Mouse (Mus musculus) midbrain, embryonic 15.5 days (tissue): ENCODE data around the gene Elavl1. TPM values are rescaled to one million over a fixed set of nuclear protein-coding genes. Genes with fewer than 3 reads are reported as not detected.
"Not testable (repeated sequence)": the region's sequence is repeated elsewhere in the genome, so short reads cannot be mapped to it uniquely, and the experiment has no call there.

ENCODE experiments used
- ATAC-seq: fragments of 200-750 bp; cut with Nextera tagmentation; replicated peaks from 2 replicates; pipeline ENCODE4 v1.8.0; 2017; ENCODE audit warnings: moderate TSS enrichment
- H3K27ac ChIP-seq: fragments of 300-500 bp; sonication (generic); 2 replicates; pipeline ENCODE4 v1.5.1; 2015; ENCODE audit warnings: mild to moderate bottlenecking, inconsistent platforms
- H3K27me3 ChIP-seq: fragments of 300-500 bp; sonication (generic); replicated peaks from 2 replicates; pipeline ENCODE4 v1.6.1; 2015; ENCODE audit warnings: inconsistent platforms
- H3K36me3 ChIP-seq: fragments of 300-500 bp; sonication (generic); replicated peaks from 2 replicates; pipeline ENCODE4 v1.6.1; 2015; ENCODE audit warnings: inconsistent platforms
- H3K4me1 ChIP-seq: fragments of 300-500 bp; sonication (generic); 2 replicates; pipeline ENCODE4 v1.6.1; 2015; ENCODE audit warnings: inconsistent platforms
- H3K4me2 ChIP-seq: fragments of 300-500 bp; sonication (generic); 2 replicates; pipeline ENCODE4 v1.6.1; 2015; ENCODE audit warnings: inconsistent platforms, mild to moderate bottlenecking, moderate library complexity
- H3K4me3 ChIP-seq: fragments of 300-500 bp; sonication (generic); 2 replicates; pipeline ENCODE4 v1.5.1; 2015; ENCODE audit warnings: mild to moderate bottlenecking, inconsistent platforms
- H3K9ac ChIP-seq: fragments of 300-500 bp; sonication (generic); 2 replicates; pipeline ENCODE4 v1.6.1; 2015; ENCODE audit warnings: mild to moderate bottlenecking, inconsistent platforms
- H3K9me3 ChIP-seq: fragments of 300-500 bp; sonication (generic); 2 replicates; pipeline ENCODE4 v1.6.1; 2016; ENCODE audit warnings: inconsistent platforms
- WGBS: fragments of 180-500 bp; shearing (Covaris S2); methylation state at CpG from one replicate; pipeline ENCODE4 v1.1.7; 2015; ENCODE audit warnings: mixed read lengths; 5-methylcytosine and 5-hydroxymethylcytosine counted together
- polyA plus RNA-seq: library from polyadenylated mRNA; unstranded; fragments of >200 nt; fragmentation: Nextera tagmentation; extraction: Ambion mirVana; gene quantifications from 2 replicates; pipeline ENCODE4 v1.2.1, GENCODE M21; 2015

Gene Elavl1
- 108 and 111 TPM in 2 replicates for polyA plus RNA-seq

DNA sequence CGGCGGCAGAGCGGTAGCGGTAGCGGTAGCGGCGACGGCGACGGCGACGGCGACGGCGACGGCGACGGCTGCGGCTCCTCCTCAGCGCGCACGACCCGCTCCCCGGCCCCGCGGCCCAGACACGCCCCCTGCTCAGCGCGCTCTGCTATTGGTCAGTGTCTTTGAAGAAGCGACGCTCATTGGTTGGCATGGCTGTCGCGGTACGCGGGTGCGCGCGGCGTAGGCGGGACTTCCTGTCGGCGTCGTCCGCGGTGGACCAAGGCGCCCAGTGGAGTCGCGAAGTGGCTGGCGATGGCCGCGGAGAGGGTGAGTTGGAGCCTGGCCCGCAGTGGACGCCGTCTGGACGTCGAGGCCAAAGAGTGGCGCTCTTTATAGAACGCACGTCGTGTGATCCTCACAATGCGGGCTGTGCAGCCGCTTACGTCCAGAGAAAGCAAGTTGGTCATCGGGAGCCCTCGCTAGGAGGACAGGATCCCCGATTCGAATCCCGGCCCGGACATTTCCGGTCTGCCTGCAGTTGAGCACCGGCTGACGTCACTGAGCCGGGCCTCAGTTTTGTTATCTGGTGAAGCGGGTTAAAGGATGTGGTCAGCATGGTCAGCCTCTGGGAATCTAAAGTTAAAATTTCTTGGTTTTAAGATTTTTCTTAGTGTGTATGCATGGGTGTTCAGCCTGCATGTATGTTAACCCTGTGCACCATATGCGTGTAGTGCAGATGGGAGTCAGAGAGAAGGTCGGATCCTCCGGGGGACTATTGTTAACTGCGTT lies at the start of gene Elavl1, which contains the start of gene Ccl25:
Gene Elavl1 (minus strand): TSS at position 431 of the 768 bp plus-strand sequence.
Gene Ccl25 (plus strand): TSS at position 228 of the 768 bp plus-strand sequence.
- H3K27me3 ChIP-seq = no peaks in the 10 kb centered on the region
- H3K36me3 ChIP-seq = peaks cover 19% of the 10 kb centered on the region
- no peaks in the 10 kb centered on the region for H3K9me3 ChIP-seq
- H3K27ac ChIP-seq = peak within 1 kb of the TSS; percentile 91
- peak within 1 kb of the TSS; percentile 97 for H3K9ac ChIP-seq
- ATAC-seq = peak; percentile 99
- H3K4me1 ChIP-seq = peaks cover 43% of the 10 kb centered on the region
- H3K4me3 ChIP-seq = peak within 1 kb of the TSS; percentile 92
- peak within 1 kb of the TSS; percentile 82 for H3K4me2 ChIP-seq
- under 1% methylated on average over 76 of the region's 78 CpGs for WGBS

DNA sequence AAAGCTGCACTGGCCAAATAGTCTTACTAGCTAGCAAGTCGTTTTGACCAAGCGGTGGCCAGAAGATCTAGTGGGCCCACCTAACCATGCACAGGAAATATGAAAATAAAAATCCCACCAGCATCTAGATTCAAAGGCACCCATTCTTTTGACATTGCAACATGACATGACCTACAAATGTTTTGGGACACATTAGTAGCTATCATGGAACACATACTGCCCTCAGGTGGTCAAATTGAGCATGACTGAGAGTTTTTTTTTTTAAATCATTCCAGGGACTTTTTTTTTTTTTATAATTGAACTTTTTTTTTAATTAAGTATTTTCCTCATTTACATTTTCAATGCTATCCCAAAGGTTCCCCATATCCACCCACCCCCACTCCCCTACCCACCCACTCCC lies 47.4 kb upstream of the Elavl1 start:
- Histone ChIP-seq H3K9ac (no peak overlapping the region), H3K27ac (no peak overlapping the region), H3K4me2 (no peak overlapping the region), H3K4me3 (no peak overlapping the region), H3K4me1 (no peaks in the 10 kb centered on the region), H3K36me3 (no peaks in the 10 kb centered on the region), H3K27me3 (no peaks in the 10 kb centered on the region), H3K9me3 (no peaks in the 10 kb centered on the region)
- ATAC-seq = no peak
- 81% methylated on average over 2 of the region's 2 CpGs for WGBS

DNA sequence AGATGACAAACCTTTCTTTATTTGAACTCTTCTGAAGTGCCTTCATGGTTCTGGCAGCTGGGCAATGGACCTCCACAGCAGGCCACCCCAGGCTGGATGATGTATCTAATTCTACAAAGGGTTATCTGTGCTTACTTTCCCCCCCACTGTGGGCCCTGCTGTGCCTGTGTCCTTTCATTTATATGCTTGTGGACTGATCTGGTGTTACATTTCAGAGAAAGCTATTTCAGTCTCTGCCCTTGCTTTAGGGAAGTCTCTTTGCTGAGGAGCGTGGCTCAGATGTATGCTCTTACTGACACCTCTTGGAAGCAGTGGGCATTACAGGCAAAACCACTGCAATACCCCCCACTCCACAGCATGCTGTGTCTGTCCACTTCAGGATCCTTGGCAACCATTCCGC lies 44.9 kb upstream of the Elavl1 start:
- 0 out of 2 replicates have a peak, but pooled peaks have one; percentile 37 for ATAC-seq
- Histone ChIP-seq H3K4me1 (no peaks in the 10 kb centered on the region), H3K27ac (no peak overlapping the region), H3K4me3 (no peak overlapping the region), H3K36me3 (no peaks in the 10 kb centered on the region), H3K9ac (no peak overlapping the region), H3K9me3 (no peaks in the 10 kb centered on the region), H3K27me3 (no peaks in the 10 kb centered on the region), H3K4me2 (no peak overlapping the region)
- WGBS = 46% methylated on average over 2 of the region's 2 CpGs

DNA sequence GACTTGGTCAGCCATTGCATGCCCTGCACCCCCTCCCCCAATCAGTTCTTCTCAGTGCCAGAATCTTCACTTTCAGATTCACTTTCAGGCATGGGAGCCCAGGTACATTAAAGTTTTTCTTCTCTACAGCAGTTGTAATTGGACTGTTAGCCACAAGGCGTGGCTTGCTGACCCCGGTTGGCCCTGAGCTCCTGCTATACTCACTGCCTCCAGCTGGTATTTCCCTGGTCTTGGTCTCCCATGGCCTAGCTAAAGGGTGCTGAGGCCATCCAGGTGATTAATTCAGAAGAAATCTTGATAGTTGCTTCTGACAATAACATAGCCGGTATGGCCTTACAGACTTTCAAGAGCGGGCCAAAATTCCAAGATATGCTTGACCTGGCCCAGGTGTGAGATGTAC lies 43.3 kb upstream of the Elavl1 start:
- Histone ChIP-seq H3K4me3 (no peak overlapping the region), H3K9ac (no peak overlapping the region), H3K36me3 (no peaks in the 10 kb centered on the region), H3K4me2 (no peak overlapping the region), H3K9me3 (no peaks in the 10 kb centered on the region), H3K4me1 (no peaks in the 10 kb centered on the region), H3K27ac (no peak overlapping the region), H3K27me3 (no peaks in the 10 kb centered on the region)
- 94% methylated on average over 4 of the region's 4 CpGs for WGBS
- ATAC-seq = no peak

DNA sequence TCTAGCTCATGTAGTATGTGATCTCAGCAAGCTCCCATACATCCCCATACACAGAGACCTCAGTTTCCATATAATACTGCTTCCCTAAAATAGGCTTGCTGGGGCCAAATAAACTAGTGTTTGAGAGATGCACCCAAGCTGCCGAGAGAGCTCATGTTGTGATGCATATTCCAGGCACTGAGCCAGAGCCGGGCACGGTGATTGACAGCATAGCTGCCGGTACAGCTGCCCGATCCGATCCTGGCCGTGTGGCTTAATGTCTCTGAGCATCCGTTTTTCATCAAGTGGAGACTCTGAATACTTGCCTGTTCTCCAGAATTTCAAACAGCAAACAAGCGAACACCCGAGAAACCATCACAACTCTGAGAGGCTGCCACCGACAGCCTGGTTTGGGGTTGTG lies 42.6 kb upstream of the Elavl1 start:
- H3K4me1 ChIP-seq = no peaks in the 10 kb centered on the region
- H3K36me3 ChIP-seq = no peaks in the 10 kb centered on the region
- H3K4me2 ChIP-seq = no peak overlapping the region
- H3K9ac ChIP-seq = no peak overlapping the region
- ATAC-seq = no peak
- H3K9me3 ChIP-seq = no peaks in the 10 kb centered on the region
- no peaks in the 10 kb centered on the region for H3K27me3 ChIP-seq
- 81% methylated on average over 11 of the region's 11 CpGs for WGBS
- H3K27ac ChIP-seq = no peak overlapping the region
- no peak overlapping the region for H3K4me3 ChIP-seq

DNA sequence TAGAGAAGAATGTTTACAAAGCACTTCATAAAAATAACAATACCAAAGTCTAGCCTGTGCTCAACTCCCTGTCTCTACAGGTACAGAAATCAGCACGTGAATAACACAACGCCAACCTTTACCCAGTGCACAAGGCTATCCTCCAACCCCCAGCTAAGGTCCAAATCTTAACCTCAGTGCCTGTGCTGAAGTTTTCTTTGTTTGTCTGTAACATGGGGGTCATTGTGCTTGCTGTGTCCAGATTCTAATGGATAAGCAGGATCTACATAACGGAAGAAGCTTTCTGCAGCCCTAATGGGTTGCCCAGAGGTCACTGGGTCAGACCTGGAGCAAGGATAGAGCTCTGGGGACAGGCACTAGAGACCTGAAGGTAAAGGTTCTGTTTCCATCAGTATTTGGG lies 41.0 kb upstream of the Elavl1 start:
- WGBS = 90% methylated on average over 3 of the region's 3 CpGs
- Histone ChIP-seq H3K36me3 (no peaks in the 10 kb centered on the region), H3K4me3 (no peak overlapping the region), H3K27me3 (no peaks in the 10 kb centered on the region), H3K9me3 (no peaks in the 10 kb centered on the region), H3K4me2 (no peak overlapping the region), H3K4me1 (no peaks in the 10 kb centered on the region), H3K9ac (no peak overlapping the region), H3K27ac (no peak overlapping the region)
- no peak for ATAC-seq

DNA sequence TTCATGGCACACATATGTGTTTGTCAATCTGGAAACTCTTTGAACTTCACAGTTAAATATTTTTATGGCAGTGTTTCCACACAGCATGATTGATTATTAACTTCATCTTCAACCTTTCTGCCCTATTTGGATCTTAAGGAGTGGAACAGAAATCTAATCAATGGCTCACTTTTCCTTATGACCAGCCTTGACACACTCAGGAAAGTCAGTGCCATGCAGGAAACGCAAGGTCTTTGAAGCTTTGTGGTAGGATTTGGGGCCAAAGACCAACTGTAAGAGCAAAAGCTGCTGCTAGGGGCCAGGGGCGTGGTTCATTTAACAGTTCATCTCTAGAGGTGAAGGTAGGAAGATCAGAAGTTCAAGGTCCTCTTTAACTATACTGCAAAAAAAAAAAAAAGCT lies 35.7 kb upstream of the Elavl1 start:
- no peak for ATAC-seq
- 83% methylated on average over 2 of the region's 2 CpGs for WGBS

DNA sequence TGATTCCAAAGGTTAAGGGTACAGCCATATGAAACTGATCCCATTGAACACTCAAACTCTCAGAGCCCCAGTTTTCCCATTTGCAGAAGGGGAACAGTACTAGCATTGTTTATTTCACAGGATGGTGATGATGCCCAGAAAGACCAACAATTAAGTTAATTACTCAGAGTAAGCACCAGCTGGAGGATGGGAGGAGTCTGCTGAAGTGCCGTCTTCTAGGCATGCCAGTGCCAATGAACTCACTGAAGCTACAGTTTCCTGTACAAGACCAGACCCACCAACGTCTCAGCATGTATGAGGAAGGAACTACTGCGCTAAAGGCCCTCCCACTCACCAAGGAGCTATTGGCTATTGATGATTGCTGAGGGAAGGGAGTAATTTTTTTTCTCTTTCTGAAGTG lies 34.1 kb upstream of the Elavl1 start:
- H3K4me3 ChIP-seq = no peak overlapping the region
- no peaks in the 10 kb centered on the region for H3K9me3 ChIP-seq
- no peak overlapping the region for H3K4me2 ChIP-seq
- H3K27ac ChIP-seq = no peak overlapping the region
- no peaks in the 10 kb centered on the region for H3K36me3 ChIP-seq
- H3K4me1 ChIP-seq = no peaks in the 10 kb centered on the region
- no peak overlapping the region for H3K9ac ChIP-seq
- no peaks in the 10 kb centered on the region for H3K27me3 ChIP-seq
- no peak for ATAC-seq
- WGBS = 84% methylated on average over 3 of the region's 3 CpGs

More for the DNA sequence above, 35.7 kb upstream of the Elavl1 start:
- H3K9me3 ChIP-seq = no peaks in the 10 kb centered on the region
- no peak overlapping the region for H3K4me2 ChIP-seq
- no peaks in the 10 kb centered on the region for H3K4me1 ChIP-seq
- no peak overlapping the region for H3K9ac ChIP-seq
- H3K27ac ChIP-seq = no peak overlapping the region
- no peak overlapping the region for H3K4me3 ChIP-seq
- no peaks in the 10 kb centered on the region for H3K36me3 ChIP-seq
- H3K27me3 ChIP-seq = no peaks in the 10 kb centered on the region

DNA sequence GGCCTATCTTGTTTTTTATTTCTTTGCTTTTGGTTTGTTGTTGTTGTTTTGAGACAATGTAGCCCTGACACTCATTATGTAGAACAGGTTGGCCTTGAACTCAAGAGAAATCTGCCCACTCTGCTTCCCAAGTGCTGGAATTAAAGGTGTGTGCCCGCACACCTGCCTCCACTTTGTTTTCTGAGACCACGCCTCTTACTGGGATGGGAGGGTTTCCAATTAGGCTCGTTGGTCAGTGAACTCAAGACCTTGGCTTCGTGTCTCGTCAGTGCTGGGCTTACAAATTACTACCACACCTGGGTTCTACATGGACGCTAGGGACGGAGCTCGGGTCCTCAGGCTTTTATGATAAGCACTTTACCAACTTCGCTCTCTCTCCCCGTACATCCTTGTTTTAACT lies 30.2 kb upstream of the Elavl1 start:
- H3K36me3 ChIP-seq = no peaks in the 10 kb centered on the region
- no peaks in the 10 kb centered on the region for H3K9me3 ChIP-seq
- H3K9ac ChIP-seq = no peak overlapping the region
- no peaks in the 10 kb centered on the region for H3K4me1 ChIP-seq
- no peaks in the 10 kb centered on the region for H3K27me3 ChIP-seq
- WGBS = 93% methylated on average over 10 of the region's 10 CpGs
- no peak for ATAC-seq
- no peak overlapping the region for H3K4me3 ChIP-seq
- no peak overlapping the region for H3K27ac ChIP-seq
- H3K4me2 ChIP-seq = no peak overlapping the region

DNA sequence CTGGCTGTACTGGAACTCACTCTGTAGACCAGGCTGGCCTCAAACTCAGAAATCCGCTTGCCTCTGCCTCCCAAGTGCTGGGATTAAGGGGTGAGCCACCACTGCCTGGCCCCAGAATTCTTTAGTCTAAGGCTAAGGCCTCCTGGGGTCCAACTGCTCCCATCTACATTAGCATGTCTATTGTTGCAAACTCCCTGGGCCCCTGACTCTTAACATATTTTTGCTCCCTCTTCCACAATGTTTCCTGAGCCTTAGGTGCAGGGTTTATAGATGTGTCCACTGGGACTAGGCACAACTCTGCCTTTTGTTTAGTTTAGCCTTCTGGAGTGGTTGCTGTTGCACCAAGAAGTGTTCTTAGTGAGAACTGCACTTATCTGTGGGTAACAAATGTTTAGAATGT lies 29.3 kb upstream of the Elavl1 start:
- no peak overlapping the region for H3K9ac ChIP-seq
- WGBS = 72% methylated on average over 1 of the region's 1 CpGs
- no peaks in the 10 kb centered on the region for H3K27me3 ChIP-seq
- no peaks in the 10 kb centered on the region for H3K4me1 ChIP-seq
- no peak overlapping the region for H3K4me3 ChIP-seq
- no peaks in the 10 kb centered on the region for H3K9me3 ChIP-seq
- no peak overlapping the region for H3K4me2 ChIP-seq
- H3K27ac ChIP-seq = no peak overlapping the region
- no peak for ATAC-seq
- H3K36me3 ChIP-seq = no peaks in the 10 kb centered on the region

DNA sequence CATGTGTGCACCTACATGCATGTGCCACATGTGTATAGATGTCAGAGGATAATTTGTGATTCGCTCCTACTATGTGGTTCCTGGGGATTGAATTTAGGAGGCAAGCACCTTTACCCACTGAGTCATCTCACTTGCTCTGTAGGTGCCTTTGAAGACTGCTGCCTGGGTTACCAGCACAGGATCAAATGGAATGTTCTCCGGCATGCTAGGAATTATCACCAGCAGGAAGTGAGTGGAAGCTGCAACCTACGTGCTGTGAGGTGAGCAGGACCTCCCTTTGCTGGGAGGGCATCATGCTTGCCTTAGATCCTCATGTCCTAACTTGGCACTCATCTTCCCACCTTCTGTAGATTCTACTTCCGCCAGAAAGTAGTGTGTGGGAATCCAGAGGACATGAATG lies 28.5 kb upstream of the Elavl1 start:
- no peaks in the 10 kb centered on the region for H3K36me3 ChIP-seq
- H3K4me1 ChIP-seq = no peaks in the 10 kb centered on the region
- no peak overlapping the region for H3K27ac ChIP-seq
- H3K4me2 ChIP-seq = no peak overlapping the region
- H3K9ac ChIP-seq = no peak overlapping the region
- no peak for ATAC-seq
- no peak overlapping the region for H3K4me3 ChIP-seq
- WGBS = 86% methylated on average over 4 of the region's 4 CpGs
- H3K27me3 ChIP-seq = no peaks in the 10 kb centered on the region
- H3K9me3 ChIP-seq = no peaks in the 10 kb centered on the region

DNA sequence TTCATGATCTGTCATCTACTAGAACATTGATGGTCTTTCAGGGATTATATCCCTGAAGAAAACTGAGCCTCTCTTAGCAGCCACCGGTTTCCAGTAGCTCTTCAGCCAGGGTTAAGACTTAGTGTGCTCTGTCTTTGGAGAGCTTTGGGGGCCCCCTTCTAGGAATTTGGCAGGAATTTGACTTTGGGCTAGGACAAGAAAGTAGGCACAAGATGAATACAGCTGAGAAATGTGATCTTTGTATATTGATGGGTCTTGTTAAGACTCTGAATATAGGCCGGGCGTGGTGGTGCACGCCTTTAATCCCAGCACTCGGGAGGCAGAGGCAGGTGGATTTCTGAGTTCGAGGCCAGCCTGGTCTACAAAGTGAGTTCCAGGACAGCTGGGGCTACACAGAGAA lies 27.3 kb upstream of the Elavl1 start:
- not testable (repeated sequence) for H3K4me1 ChIP-seq, H3K27ac ChIP-seq, H3K4me2 ChIP-seq, H3K36me3 ChIP-seq, ATAC-seq, H3K9me3 ChIP-seq, H3K4me3 ChIP-seq, H3K27me3 ChIP-seq, H3K9ac ChIP-seq
- WGBS = 93% methylated on average over 6 of the region's 6 CpGs

DNA sequence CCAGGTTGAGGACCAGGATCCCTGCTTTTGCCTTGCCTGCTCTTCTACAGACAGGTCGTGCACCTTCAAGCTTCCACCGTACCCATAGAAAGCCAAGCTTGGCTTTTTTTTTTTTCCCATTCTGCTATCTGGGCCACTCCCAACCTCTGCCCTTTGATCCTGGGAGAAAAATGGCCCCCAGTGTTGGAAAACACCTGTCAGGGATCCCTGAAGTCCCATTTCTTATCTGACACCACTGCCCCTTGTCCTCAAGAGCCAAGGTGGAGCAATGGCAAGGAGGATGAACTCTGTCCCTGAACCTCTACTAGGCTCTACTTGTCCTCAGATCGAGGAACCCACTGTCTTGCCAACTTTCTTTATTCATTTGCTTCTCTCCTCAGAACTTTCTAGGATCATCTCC lies 25.4 kb upstream of the Elavl1 start:
- Histone ChIP-seq H3K9me3 (no peaks in the 10 kb centered on the region), H3K27me3 (no peaks in the 10 kb centered on the region), H3K4me3 (no peak overlapping the region), H3K9ac (no peak overlapping the region), H3K36me3 (no peaks in the 10 kb centered on the region), H3K4me1 (no peaks in the 10 kb centered on the region), H3K4me2 (no peak overlapping the region), H3K27ac (no peak overlapping the region)
- ATAC-seq = no peak
- 85% methylated on average over 3 of the region's 3 CpGs for WGBS
